Mouse (Mus musculus) kidney, postnatal 0 days (tissue): ENCODE results near the gene Slc6a9. TPM values are rescaled to one million over a fixed set of nuclear protein-coding genes. Genes with fewer than 3 reads are reported as not detected.

Experiments used
- ATAC-seq: fragments of 200-750 bp; cut with Nextera tagmentation; replicated peaks from 2 replicates; pipeline ENCODE4 v1.8.0; 2017; ENCODE audit warnings: low read depth, moderate number of reproducible peaks, moderate TSS enrichment, moderate library complexity; ENCODE audit not compliant: low FRiP score
- DNase-seq: peaks from one replicate; pipeline ENCODE4 v3.0.0-alpha.2; 2016; ENCODE audit warnings: low spot score
- H3K27ac ChIP-seq: fragments of 300-500 bp; sonication (generic); 2 replicates; pipeline ENCODE4 v1.5.1; 2014; ENCODE audit warnings: mild to moderate bottlenecking
- H3K27me3 ChIP-seq: fragments of 300-500 bp; sonication (generic); 2 replicates; pipeline ENCODE4 v1.6.1; 2014; ENCODE audit warnings: low read length, mixed read lengths; ENCODE audit not compliant: insufficient read depth
- H3K36me3 ChIP-seq: fragments of 300-500 bp; sonication (generic); 2 replicates; pipeline ENCODE4 v1.6.1; 2014; ENCODE audit warnings: low read length, mixed read lengths; ENCODE audit not compliant: insufficient read depth
- H3K4me1 ChIP-seq: fragments of 300-500 bp; sonication (generic); replicated peaks from 2 replicates; pipeline ENCODE4 v1.6.1; 2014; ENCODE audit warnings: antibody characterized with exemption, low read length, mixed read lengths; ENCODE audit not compliant: insufficient read depth
- H3K4me2 ChIP-seq: fragments of 300-500 bp; sonication (generic); 2 replicates; pipeline ENCODE4 v1.6.1; 2014; ENCODE audit warnings: mild to moderate bottlenecking, low read length, moderate library complexity, mixed read lengths
- H3K4me3 ChIP-seq: fragments of 300-500 bp; sonication (generic); replicated peaks from 2 replicates; pipeline ENCODE4 v1.5.1; 2014; ENCODE audit warnings: low read depth, low read length
- H3K9ac ChIP-seq: fragments of 300-500 bp; sonication (generic); 2 replicates; pipeline ENCODE4 v1.6.1; 2014; ENCODE audit warnings: low read depth, low read length
- H3K9me3 ChIP-seq: fragments of 300-500 bp; sonication (generic); replicated peaks from 2 replicates; pipeline ENCODE4 v1.6.1; 2016; ENCODE audit warnings: low read length, inconsistent platforms, mixed read lengths
- CTCF ChIP-seq: IDR thresholded peaks from 2 replicates; pipeline ENCODE4 v1.5.1; 2016; ENCODE audit warnings: antibody characterized with exemption, low read depth, mild to moderate bottlenecking, moderate library complexity
- WGBS: fragments of 180-500 bp; shearing (Covaris S2); extraction: QIAGEN DNeasy Blood & Tissue Kit; methylation state at CpG from one replicate; pipeline ENCODE4 v1.1.7; 2014; 5-methylcytosine and 5-hydroxymethylcytosine counted together
- polyA plus RNA-seq: library from polyadenylated mRNA; unstranded; fragments of >200 nt; fragmentation: Nextera tagmentation; extraction: Ambion mirVana; gene quantifications from 2 replicates; pipeline ENCODE4 v1.2.1, GENCODE M21; 2015

The Slc6a9 gene
- polyA plus RNA-seq, 1 experiment from 2014 or later = 8.6 TPM

GRCm38 (mm10) chr4:117918762-117919161, 84.5 kb downstream of the Slc6a9 start:
- DNase-seq (no peak), ATAC-seq (no peak)
- WGBS = 83% methylated on average over 5 of the region's 5 CpGs
- Histone ChIP-seq H3K27ac (no peak overlapping the region), H3K4me2 (no peak overlapping the region), H3K36me3 (no peaks in the 10 kb centered on the region), H3K27me3 (no peaks in the 10 kb centered on the region), H3K9me3 (no peaks in the 10 kb centered on the region), H3K4me3 (no peak overlapping the region), H3K4me1 (peaks cover 6% of the 10 kb centered on the region), H3K9ac (no peak overlapping the region)
- no peak for TF ChIP-seq CTCF

DNA sequence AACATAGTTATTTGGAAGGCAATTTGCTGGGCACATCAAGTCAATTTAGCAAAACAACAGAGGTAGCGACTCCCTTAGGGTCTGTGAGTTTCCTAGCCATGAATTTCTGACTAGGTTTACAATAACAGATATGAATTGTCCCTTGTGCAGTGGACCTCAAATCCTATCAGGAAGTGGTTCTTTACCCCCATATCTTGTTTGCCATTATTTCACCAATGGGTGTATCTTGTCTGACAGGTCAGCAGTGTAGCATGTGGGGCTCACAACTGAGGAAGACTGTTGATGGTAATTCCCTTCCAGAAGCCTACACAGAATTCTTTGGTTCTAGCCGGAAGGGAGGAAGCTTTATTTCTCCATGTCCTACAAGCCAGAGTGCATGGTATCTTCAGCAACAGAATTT, 87.1 kb downstream of the Slc6a9 start:
- TF ChIP-seq CTCF = no peak
- DNase-seq (no peak), ATAC-seq (no peak)
- no peak overlapping the region for H3K9ac ChIP-seq
- peaks cover 7% of the 10 kb centered on the region for H3K27me3 ChIP-seq
- 82% methylated on average over 2 of the region's 2 CpGs for WGBS
- no peaks in the 10 kb centered on the region for H3K9me3 ChIP-seq
- no peaks in the 10 kb centered on the region for H3K4me1 ChIP-seq
- H3K4me2 ChIP-seq = no peak overlapping the region
- H3K4me3 ChIP-seq = no peak overlapping the region
- no peaks in the 10 kb centered on the region for H3K36me3 ChIP-seq
- no peak overlapping the region for H3K27ac ChIP-seq

DNA sequence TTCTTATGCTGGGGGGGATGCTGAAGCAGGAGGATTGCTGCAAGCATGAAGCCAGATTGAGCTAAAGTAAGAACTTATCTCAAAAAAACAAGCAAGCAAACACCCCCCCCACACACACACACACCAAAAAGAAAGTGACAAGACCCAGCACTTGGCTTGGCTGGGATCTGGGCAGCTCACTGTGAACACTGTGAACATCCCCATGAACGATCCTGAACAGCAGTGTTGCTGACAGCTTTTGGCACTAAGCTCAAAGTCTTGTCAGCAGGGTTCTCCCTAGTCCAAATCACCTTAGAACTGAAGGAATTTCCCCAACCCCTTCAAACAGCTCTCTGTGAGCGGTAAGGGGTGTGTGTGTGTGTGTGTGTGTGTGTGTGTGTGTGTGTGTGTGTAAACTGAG, 89.1 kb downstream of the Slc6a9 start:
- peaks cover 20% of the 10 kb centered on the region for H3K27me3 ChIP-seq
- 71% methylated on average over 2 of the region's 2 CpGs for WGBS
- H3K9ac ChIP-seq = no peak overlapping the region
- no peaks in the 10 kb centered on the region for H3K36me3 ChIP-seq
- peaks cover 6% of the 10 kb centered on the region for H3K4me1 ChIP-seq
- TF ChIP-seq CTCF = no peak
- H3K9me3 ChIP-seq = no peaks in the 10 kb centered on the region
- DNase-seq (no peak), ATAC-seq (no peak)
- no peak overlapping the region for H3K4me3 ChIP-seq
- H3K27ac ChIP-seq = no peak overlapping the region
- H3K4me2 ChIP-seq = no peak overlapping the region

Other genes starting within 250 kb of the Slc6a9 start
- 46.6 and 49.3 TPM in 2 replicates for gene Dmap1, start 152.2 kb upstream of the Slc6a9 start, polyA plus RNA-seq
- not detected in 2 replicates for gene Gm12845, start 110.1 kb upstream of the Slc6a9 start, polyA plus RNA-seq
- gene Klf17, start 68.9 kb upstream of the Slc6a9 start, polyA plus RNA-seq = not detected in 2 replicates
- gene Ccdc24, start 38.1 kb downstream of the Slc6a9 start, polyA plus RNA-seq = 0.97 and 1.1 TPM in 2 replicates
- 17.1 and 18.2 TPM in 2 replicates for gene B4galt2, start 49.0 kb downstream of the Slc6a9 start, polyA plus RNA-seq
- gene Atp6v0b, start 52.8 kb downstream of the Slc6a9 start, polyA plus RNA-seq = 374 and 379 TPM in 2 replicates
- 12.5 and 14.2 TPM in 2 replicates for gene Dph2, start 57.5 kb downstream of the Slc6a9 start, polyA plus RNA-seq
- 27.9 and 31.5 TPM in 2 replicates for gene Ipo13, start 80.5 kb downstream of the Slc6a9 start, polyA plus RNA-seq
- 2.6 and 2.8 TPM in 2 replicates for gene Artn, start 95.3 kb downstream of the Slc6a9 start, polyA plus RNA-seq